Mouse (Mus musculus) neural tube, embryonic 11.5 days (tissue): ENCODE measurements around the gene Pax6. TPM values are rescaled to one million over a fixed set of nuclear protein-coding genes. Genes with fewer than 3 reads are reported as not detected.

Experiments
- ATAC-seq: fragments of 200-750 bp; cut with Nextera tagmentation; 2 replicates; pipeline ENCODE4 v1.8.0; 2017; ENCODE audit warnings: moderate number of reproducible peaks, mild to moderate bottlenecking, moderate TSS enrichment, moderate library complexity; ENCODE audit not compliant: insufficient read depth, low FRiP score, low TSS enrichment
- DNase-seq: peaks from one replicate; pipeline ENCODE4 v3.0.0-alpha.2; 2015; ENCODE audit warnings: low spot score
- H3K27ac ChIP-seq: fragments of 300-500 bp; sonication (generic); 2 replicates; pipeline ENCODE4 v1.5.1; 2014; ENCODE audit warnings: low read depth, mild to moderate bottlenecking, low read length
- H3K27me3 ChIP-seq: fragments of 300-500 bp; sonication (generic); 2 replicates; pipeline ENCODE4 v1.6.1; 2014; ENCODE audit warnings: mild to moderate bottlenecking, low read length, mixed read lengths; ENCODE audit not compliant: control insufficient read depth, insufficient read depth
- H3K36me3 ChIP-seq: fragments of 300-500 bp; sonication (generic); 2 replicates; pipeline ENCODE4 v1.6.1; 2014; ENCODE audit warnings: mild to moderate bottlenecking, low read length, moderate library complexity, mixed read lengths; ENCODE audit not compliant: control insufficient read depth, insufficient read depth
- H3K4me1 ChIP-seq: fragments of 300-500 bp; sonication (generic); 2 replicates; pipeline ENCODE4 v1.6.1; 2014; ENCODE audit warnings: low read length, mixed read lengths; ENCODE audit not compliant: control insufficient read depth, insufficient read depth
- H3K4me2 ChIP-seq: fragments of 300-500 bp; sonication (generic); 2 replicates; pipeline ENCODE4 v1.6.1; 2014; ENCODE audit warnings: low read depth, mild to moderate bottlenecking, moderate library complexity
- H3K4me3 ChIP-seq: fragments of 300-500 bp; sonication (generic); 2 replicates; pipeline ENCODE4 v1.5.1; 2014; ENCODE audit warnings: low read depth, low read length
- H3K9ac ChIP-seq: fragments of 300-500 bp; sonication (generic); 2 replicates; pipeline ENCODE4 v1.6.1; 2014; ENCODE audit warnings: mild to moderate bottlenecking, low read length
- H3K9me3 ChIP-seq: fragments of 300-500 bp; sonication (generic); 2 replicates; pipeline ENCODE4 v1.6.1; 2016; ENCODE audit warnings: low read length; ENCODE audit not compliant: control insufficient read depth
- WGBS: fragments of 180-500 bp; shearing (Covaris S2); extraction: QIAGEN DNeasy Blood & Tissue Kit; methylation state at CpG from one replicate; pipeline ENCODE4 v1.1.7; 2014; 5-methylcytosine and 5-hydroxymethylcytosine counted together
- polyA plus RNA-seq: library from polyadenylated mRNA; unstranded; fragments of >200 nt; fragmentation: Nextera tagmentation; extraction: Ambion mirVana; gene quantifications from 2 replicates; pipeline ENCODE4 v1.2.1, GENCODE M21; 2014

Pax6 gene
- polyA plus RNA-seq, 1 experiment from 2014 or later = 28.2 TPM

DNA sequence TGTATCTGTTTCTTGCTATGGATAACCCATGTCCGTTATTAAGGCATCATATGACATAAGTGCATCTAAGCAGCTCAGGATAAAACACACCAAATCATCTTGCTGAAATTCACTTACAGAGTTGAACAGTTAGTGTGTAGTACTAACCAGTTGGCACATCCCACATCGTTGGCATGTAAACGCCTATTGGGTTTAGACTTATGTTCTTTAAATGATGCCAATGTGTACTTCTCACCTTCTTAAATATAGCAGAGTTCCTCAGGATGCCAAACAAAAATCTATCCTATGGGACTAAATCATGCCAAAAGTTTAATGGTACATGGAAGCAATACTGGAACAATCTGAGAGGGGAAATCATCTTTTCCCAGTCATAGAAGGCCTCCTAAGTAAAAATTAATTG lies 62.0 kb downstream of the Pax6 start:
- Histone ChIP-seq H3K9me3 (no peaks in the 10 kb centered on the region), H3K27me3 (no peaks in the 10 kb centered on the region), H3K4me1 (no peaks in the 10 kb centered on the region), H3K4me2 (no peak overlapping the region), H3K9ac (no peak overlapping the region), H3K27ac (no peak overlapping the region), H3K4me3 (no peak overlapping the region), H3K36me3 (no peaks in the 10 kb centered on the region)
- no peak for DNase-seq
- ATAC-seq = no peak
- 93% methylated on average over 3 of the region's 3 CpGs for WGBS

- H3K4me3 ChIP-seq = no peak overlapping the region
- no peak overlapping the region for H3K27ac ChIP-seq
- H3K4me1 ChIP-seq = no peaks in the 10 kb centered on the region
- no peaks in the 10 kb centered on the region for H3K9me3 ChIP-seq
- no peak overlapping the region for H3K4me2 ChIP-seq
- H3K27me3 ChIP-seq = no peaks in the 10 kb centered on the region
- H3K36me3 ChIP-seq = no peaks in the 10 kb centered on the region
- no peak for DNase-seq
- no peak overlapping the region for H3K9ac ChIP-seq
- ATAC-seq = no peak
These were observed 67.5 kb downstream of the Pax6 start for GRCm38 (mm10) chr2:105736166-105736565.

GRCm38 (mm10) chr2:105746896-105747295 lies 78.2 kb downstream of the Pax6 start:
- 82% methylated on average over 7 of the region's 7 CpGs for WGBS
- ATAC-seq = no peak
- Histone ChIP-seq H3K4me1 (no peaks in the 10 kb centered on the region), H3K4me3 (no peak overlapping the region), H3K9me3 (no peaks in the 10 kb centered on the region), H3K9ac (no peak overlapping the region), H3K27ac (no peak overlapping the region), H3K36me3 (no peaks in the 10 kb centered on the region), H3K27me3 (no peaks in the 10 kb centered on the region), H3K4me2 (no peak overlapping the region)
- DNase-seq = no peak

Other genes with a start within 250 kb of the Pax6 start
- gene Elp4, start 235.7 kb downstream of the Pax6 start, polyA plus RNA-seq = 52.7 and 53.2 TPM in 2 replicates
- gene Immp1l, start 235.7 kb downstream of the Pax6 start, polyA plus RNA-seq = 120 TPM in 2 replicates